Mouse (Mus musculus): ENCODE results near the gene Myom1.

- TF ChIP-seq POLR2A (IDR thresholded peaks at IDR 0.05; ENCODE audit: borderline replicate concordance, extremely low read depth, low read depth, low read length) (no peak), CTCF (IDR thresholded peaks at IDR 0.05; ENCODE audit: insufficient read depth, low read length) (no peak)
Observed at GRCm38 (mm10) chr17:71057758-71058157, 55.3 kb downstream of the Myom1 start.
